Mouse (Mus musculus) liver, postnatal 0 days (tissue): ENCODE data around the gene Rplp1.

Experiments
- CTCF ChIP-seq: sonication (generic); IDR thresholded peaks from 2 replicates; pipeline ENCODE4 v1.5.1; 2016; ENCODE audit warnings: antibody characterized with exemption, low read depth
- EP300 ChIP-seq: IDR thresholded peaks from 2 replicates; pipeline ENCODE4 v1.6.1; 2016; ENCODE audit warnings: antibody characterized with exemption, low read depth, mild to moderate bottlenecking

- TF ChIP-seq CTCF (peak; percentile 88), EP300 (no peak)
Observed at GRCm38 (mm10) chr9:61898401-61898800, 15.9 kb downstream of the Rplp1 start.
